Comparison of ENCODE assay signal across 8 mouse cellular contexts in the genomic region with DNA sequence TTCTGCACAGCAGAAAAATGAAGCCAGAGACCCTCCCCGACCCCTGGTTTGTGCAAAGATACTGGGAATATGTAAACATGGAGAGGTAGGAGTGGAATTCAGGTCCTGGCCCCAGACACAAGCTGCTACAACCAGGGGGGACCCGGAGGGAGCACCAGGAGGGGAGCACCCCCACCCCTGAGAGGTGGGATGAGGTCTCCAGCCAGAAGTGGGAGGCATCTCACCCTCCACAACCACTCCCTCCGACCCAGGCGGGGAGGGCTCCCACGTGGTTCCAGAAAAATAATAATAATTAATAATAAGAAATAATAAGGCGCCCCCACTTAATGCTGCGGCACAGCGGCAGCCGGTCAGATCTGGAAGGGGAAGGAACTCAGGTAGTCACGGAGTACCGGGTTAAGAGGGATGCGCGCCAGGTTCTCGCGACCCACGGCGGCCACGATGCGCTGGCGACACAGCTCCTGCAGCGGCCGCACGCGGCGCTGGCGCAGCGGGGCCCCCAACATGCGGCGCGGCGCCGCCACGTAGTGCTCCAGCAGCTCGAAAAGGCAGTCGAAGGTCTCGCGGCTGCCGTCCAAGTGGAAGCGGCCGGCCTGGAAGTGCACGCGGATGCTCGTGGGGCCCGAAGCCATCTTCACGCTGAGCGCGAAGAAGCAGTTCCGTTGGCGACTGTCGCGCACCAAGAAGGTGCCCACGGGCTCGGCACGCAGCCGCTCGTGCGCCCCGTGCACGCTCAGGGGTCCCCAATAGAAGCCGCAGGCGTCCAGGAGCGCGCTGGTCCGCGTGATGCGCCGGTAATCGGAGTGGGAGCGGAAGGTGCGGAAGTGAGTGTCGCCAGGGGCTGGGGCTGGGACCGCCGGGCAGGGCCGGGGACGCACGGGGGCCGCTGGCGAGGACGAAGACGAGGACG. TPM values are rescaled to one million over a fixed set of nuclear protein-coding genes. Genes with fewer than 3 reads are reported as not detected.
DNase-seq lines count a peak whose midpoint lies in the region; ATAC-seq and TF ChIP-seq lines count a peak whose summit lies in the region.

No protein-coding gene starts in this region.

- peak overlapping the region; percentile 85 for H3K4me2 ChIP-seq in kidney, postnatal 0 days (ENCODE audit: low read length)

- no peak for ATAC-seq in kidney, postnatal 0 days (replicated peaks; ENCODE audit: low FRiP score, low read depth)

- H3K36me3 ChIP-seq in heart, adult 2 months (ENCODE audit: control insufficient read depth, insufficient read depth, low read length), result no peaks in the 10 kb centered on the region
- no peaks in the 10 kb centered on the region for H3K36me3 ChIP-seq in kidney, postnatal 0 days (ENCODE audit: insufficient read depth, low read length)

- no peak for TF ChIP-seq POLR2A in heart, adult 2 months (IDR thresholded peaks at IDR 0.05; ENCODE audit: insufficient read depth, low read depth, low read length)

- intact Hi-C loops in heart, adult 2 months (cut with DNase I), result loop anchor here (2.0 kb wide), 3 partner anchors 85 to 219 kb away; no protein-coding TSS in a partner anchor

- peak overlapping the region; percentile 94; the same call in 1 of the 2 replicates for H3K27ac ChIP-seq in heart, adult 2 months
- H3K27ac ChIP-seq in kidney, postnatal 0 days, result peak overlapping the region; percentile 96; the same call in 1 of the 2 replicates

- no peak for TF ChIP-seq EP300 in heart, adult 2 months (IDR thresholded peaks at IDR 0.05; ENCODE audit: insufficient read depth, low read depth, low read length)

- H3K4me1 ChIP-seq in heart, adult 2 months (ENCODE audit: control insufficient read depth, insufficient read depth, low read length), result peaks cover 13% of the 10 kb centered on the region
- H3K4me1 ChIP-seq in kidney, postnatal 0 days (replicated peaks; ENCODE audit: insufficient read depth, low read length), result peaks cover 32% of the 10 kb centered on the region

- peak overlapping the region; percentile 80 for H3K4me3 ChIP-seq in heart, adult 2 months
- H3K4me3 ChIP-seq in kidney, postnatal 0 days (replicated peaks; ENCODE audit: low read depth, low read length), result peak overlapping the region; percentile 52

- peak overlapping the region; percentile 64 for H3K9ac ChIP-seq in heart, adult 2 months (ENCODE audit: low read depth, low read length)
- H3K9ac ChIP-seq in kidney, postnatal 0 days (ENCODE audit: low read depth, low read length), result peak overlapping the region; percentile 67

- 4% methylated on average over 81 of the region's 81 CpGs for WGBS in heart, adult 2 months
- 3% methylated on average over 81 of the region's 81 CpGs for WGBS in kidney, postnatal 0 days

- peak; percentile 18 for DNase-seq in right cerebral cortex, adult 18-20 months
- DNase-seq in right cerebral cortex, postnatal 36 days (ENCODE audit: low spot score in 2 of 2), result no peak
- DNase-seq in cerebellum, adult 8-10 months, result peak; percentile 35
- peak; percentile 50 to 62 for DNase-seq in heart, adult 2 months
- peak; percentile 61 for DNase-seq in kidney, postnatal 0 days (ENCODE audit: low spot score)
- DNase-seq in lung, postnatal 10 days, result peak; percentile 64
- peak; percentile 49 for DNase-seq in right cerebral cortex, postnatal 4 days
- no peak for DNase-seq in ovary, adult 18-20 months (ENCODE audit: low spot score)

- TF ChIP-seq CTCF in heart, adult 2 months (IDR thresholded peaks at IDR 0.05), result peak; percentile 35
- TF ChIP-seq CTCF in kidney, postnatal 0 days (IDR thresholded peaks at IDR 0.05; ENCODE audit: low read depth), result no peak

- no peaks in the 10 kb centered on the region for H3K79me2 ChIP-seq in heart, adult 2 months (replicated peaks; ENCODE audit: control insufficient read depth, insufficient read depth, low read length)

- H3K27me3 ChIP-seq in heart, adult 2 months (ENCODE audit: control insufficient read depth, insufficient read depth, low read length), result no peaks in the 10 kb centered on the region
- H3K27me3 ChIP-seq in kidney, postnatal 0 days (ENCODE audit: insufficient read depth, low read length), result no peaks in the 10 kb centered on the region

- H3K9me3 ChIP-seq in kidney, postnatal 0 days (replicated peaks; ENCODE audit: low read length), result no peaks in the 10 kb centered on the region

RNA-seq across cellular contexts. Expression of a gene that starts 1.2 kb away (rescaled TPM):
- total RNA-seq in heart, adult 2 months (2021), result under 1 TPM; 0.34 to 0.48 TPM
- polyA plus RNA-seq in heart, adult 2 months (2012; rRNA removed), result 0.94 and 1.2 TPM in 2 replicates
- polyA plus RNA-seq in kidney, postnatal 0 days (2015; fragmentation: Nextera tagmentation; extraction: Ambion mirVana), result 7.4 and 7.8 TPM in 2 replicates

RNA-seq across cellular contexts. Expression of a gene that starts 4.3 kb away (rescaled TPM):
- not detected for total RNA-seq in heart, adult 2 months (2021)
- 4.9 and 6.8 TPM in 2 replicates for polyA plus RNA-seq in heart, adult 2 months (2012; rRNA removed)
- polyA plus RNA-seq in kidney, postnatal 0 days (2015; fragmentation: Nextera tagmentation; extraction: Ambion mirVana), result not detected in 2 replicates

RNA-seq across cellular contexts. Expression of a gene that starts 6.6 kb away (rescaled TPM):
- total RNA-seq in heart, adult 2 months (2021), result not detected
- 0.41 TPM in 1 of 2 replicates, not detected in the other for polyA plus RNA-seq in heart, adult 2 months (2012; rRNA removed)
- not detected in 2 replicates for polyA plus RNA-seq in kidney, postnatal 0 days (2015; fragmentation: Nextera tagmentation; extraction: Ambion mirVana)

RNA-seq across cellular contexts. Expression of a gene that starts 11.8 kb away (rescaled TPM):
- total RNA-seq in heart, adult 2 months (2021), result not detected
- 4.9 and 5.7 TPM in 2 replicates for polyA plus RNA-seq in heart, adult 2 months (2012; rRNA removed)
- not detected in 2 replicates for polyA plus RNA-seq in kidney, postnatal 0 days (2015; fragmentation: Nextera tagmentation; extraction: Ambion mirVana)

RNA-seq across cellular contexts. Expression of a gene that starts 21.5 kb away (rescaled TPM):
- not detected for total RNA-seq in heart, adult 2 months (2021)
- 4.7 and 5.2 TPM in 2 replicates for polyA plus RNA-seq in heart, adult 2 months (2012; rRNA removed)
- polyA plus RNA-seq in kidney, postnatal 0 days (2015; fragmentation: Nextera tagmentation; extraction: Ambion mirVana), result not detected in 2 replicates

Comparison
In these comparisons a context has a peak if more than half of its experiments do, and no peak if none do; other contexts are left out.
1. DNase-seq: peak in right cerebral cortex, adult 18-20 months (single experiment), cerebellum, adult 8-10 months (single experiment), heart, adult 2 months (2 of 2), kidney, postnatal 0 days (single experiment), lung, postnatal 10 days (single experiment) and right cerebral cortex, postnatal 4 days (single experiment); none in right cerebral cortex, postnatal 36 days (0 of 2) and ovary, adult 18-20 months (single experiment).